Comparison of ENCODE assay signal across 8 mouse cellular contexts in the genomic region with DNA sequence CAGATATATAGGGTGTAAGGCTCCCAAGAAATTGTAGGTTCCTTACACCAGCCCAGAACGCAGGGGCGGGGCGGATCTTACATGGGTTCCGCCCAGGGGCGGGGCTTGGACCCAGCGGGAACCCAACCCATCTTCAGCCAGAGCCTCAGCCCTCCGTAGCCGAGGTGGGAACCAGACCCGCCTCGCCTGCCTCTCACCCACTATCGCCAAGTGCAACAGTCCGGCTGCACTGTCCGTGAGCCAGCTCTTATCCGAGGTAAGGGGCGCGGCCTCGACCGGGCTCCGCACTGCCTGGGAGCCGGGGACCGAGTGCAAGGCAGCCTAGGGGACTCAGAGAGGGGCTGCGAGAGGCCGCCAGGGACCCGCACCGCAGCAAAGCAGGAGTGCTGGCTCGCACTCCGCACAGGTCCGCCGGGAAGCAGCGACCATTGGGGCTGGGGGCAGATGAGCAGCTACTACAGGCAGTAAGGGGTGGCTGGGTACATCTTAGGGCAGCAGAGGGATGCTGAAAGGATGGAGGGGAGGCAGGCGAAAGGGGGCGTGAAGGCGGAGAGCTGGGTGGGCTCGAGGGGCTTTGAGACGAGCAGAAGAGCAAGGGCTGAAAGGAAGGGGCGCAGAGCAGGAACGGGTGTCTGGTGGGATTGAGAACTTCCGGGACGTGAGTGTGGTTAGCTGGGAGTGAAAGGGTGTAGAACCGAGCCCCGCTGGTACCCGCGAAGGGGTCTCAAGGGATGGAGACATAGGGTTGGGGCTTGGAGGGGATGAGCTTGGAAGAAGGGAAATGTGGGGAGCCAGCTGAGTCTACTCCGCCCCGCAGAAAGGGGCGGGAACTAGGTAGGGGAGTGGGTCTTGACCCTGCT. TPM values are rescaled to one million over a fixed set of nuclear protein-coding genes. Genes with fewer than 3 reads are reported as not detected.
DNase-seq lines count a peak whose midpoint lies in the region; ATAC-seq and TF ChIP-seq lines count a peak whose summit lies in the region.

A gene (plus strand): TSS at position 101 of the 860 bp plus-strand sequence.

- TF ChIP-seq CTCF in bone marrow macrophage, adult 2 months (IDR thresholded peaks at IDR 0.05; ENCODE audit: low read depth, low read length): no peak

- ATAC-seq in embryonic facial prominence, embryonic 13.5 days (ENCODE audit: insufficient number of reproducible peaks, insufficient read depth, low FRiP score, low TSS enrichment, low read depth): peak; percentile 72
- peak; percentile 89 for ATAC-seq in heart, embryonic 11.5 days (replicated peaks; ENCODE audit: insufficient number of reproducible peaks, low FRiP score, low TSS enrichment)
- ATAC-seq in kidney, embryonic 14.5 days (ENCODE audit: low FRiP score, low TSS enrichment): peak; percentile 96
- ATAC-seq in limb, embryonic 15.5 days (ENCODE audit: insufficient number of reproducible peaks, low FRiP score, low TSS enrichment, low read depth): peak; percentile 71
- peak; percentile 92 for ATAC-seq in midbrain, embryonic 16.5 days

- peaks cover 7% of the 10 kb centered on the region; the same call in 1 of the 2 replicates for H3K27me3 ChIP-seq in embryonic facial prominence, embryonic 13.5 days
- H3K27me3 ChIP-seq in heart, embryonic 11.5 days (ENCODE audit: control insufficient read depth, insufficient read depth, low read length): peaks cover 11% of the 10 kb centered on the region
- no peaks in the 10 kb centered on the region for H3K27me3 ChIP-seq in kidney, embryonic 14.5 days (ENCODE audit: control insufficient read depth, insufficient read depth, low read length)
- H3K27me3 ChIP-seq in limb, embryonic 15.5 days: 0 out of 2 replicates have a peak, but pooled peaks cover 4% of the 10 kb centered on the region
- no peaks in the 10 kb centered on the region for H3K27me3 ChIP-seq in midbrain, embryonic 16.5 days (ENCODE audit: control insufficient read depth, insufficient read depth, low read depth, low read length)

- peak; percentile 83 for DNase-seq in 3134 (ENCODE audit: extremely low read depth, insufficient read length, low spot score)
- peak; percentile 43 to 54 for DNase-seq in spleen, postnatal 36 days (ENCODE audit: low spot score in 2 of 2)

- no peaks in the 10 kb centered on the region for H3K36me3 ChIP-seq in embryonic facial prominence, embryonic 13.5 days
- H3K36me3 ChIP-seq in heart, embryonic 11.5 days (ENCODE audit: control insufficient read depth, insufficient read depth, low read length): no peaks in the 10 kb centered on the region
- no peaks in the 10 kb centered on the region for H3K36me3 ChIP-seq in kidney, embryonic 14.5 days (ENCODE audit: control insufficient read depth, insufficient read depth, low read length)
- no peaks in the 10 kb centered on the region for H3K36me3 ChIP-seq in limb, embryonic 15.5 days
- no peaks in the 10 kb centered on the region for H3K36me3 ChIP-seq in midbrain, embryonic 16.5 days (ENCODE audit: control insufficient read depth, insufficient read depth, low read length)

- peak within 1 kb of the TSS; percentile 76 for H3K9ac ChIP-seq in embryonic facial prominence, embryonic 13.5 days
- peak within 1 kb of the TSS; percentile 56 for H3K9ac ChIP-seq in heart, embryonic 11.5 days (ENCODE audit: low read depth, low read length)
- peak within 1 kb of the TSS; percentile 67 for H3K9ac ChIP-seq in kidney, embryonic 14.5 days (ENCODE audit: low read depth, low read length)
- H3K9ac ChIP-seq in limb, embryonic 15.5 days: peak within 1 kb of the TSS; percentile 48; the same call in 1 of the 2 replicates
- H3K9ac ChIP-seq in midbrain, embryonic 16.5 days (ENCODE audit: low read depth, low read length): peak within 1 kb of the TSS; percentile 88

- TF ChIP-seq POLR2A in bone marrow macrophage, adult 2 months (IDR thresholded peaks at IDR 0.05; ENCODE audit: borderline replicate concordance, low read depth, low read length): no peak

- WGBS in embryonic facial prominence, embryonic 13.5 days: under 1% methylated on average over 46 of the region's 46 CpGs
- WGBS in heart, embryonic 11.5 days (ENCODE audit: insufficient replicate concordance): under 1% methylated on average over 46 of the region's 46 CpGs
- under 1% methylated on average over 46 of the region's 46 CpGs for WGBS in kidney, embryonic 14.5 days
- under 1% methylated on average over 46 of the region's 46 CpGs for WGBS in limb, embryonic 15.5 days
- under 1% methylated on average over 46 of the region's 46 CpGs for WGBS in midbrain, embryonic 16.5 days

- no peak within 1 kb of the TSS for H3K27ac ChIP-seq in bone marrow macrophage, adult 2 months (ENCODE audit: insufficient read depth, low read depth, low read length)
- no peak within 1 kb of the TSS for H3K27ac ChIP-seq in embryonic facial prominence, embryonic 13.5 days
- H3K27ac ChIP-seq in heart, embryonic 11.5 days (ENCODE audit: low read depth, low read length): no peak within 1 kb of the TSS
- no peak within 1 kb of the TSS for H3K27ac ChIP-seq in kidney, embryonic 14.5 days (ENCODE audit: low read depth, low read length)
- H3K27ac ChIP-seq in limb, embryonic 15.5 days: no peak within 1 kb of the TSS
- H3K27ac ChIP-seq in midbrain, embryonic 16.5 days (ENCODE audit: low read length): peak within 1 kb of the TSS; percentile 79

- peak within 1 kb of the TSS; percentile 66 for H3K4me3 ChIP-seq in bone marrow macrophage, adult 2 months (ENCODE audit: insufficient read depth, low read length)
- H3K4me3 ChIP-seq in embryonic facial prominence, embryonic 13.5 days: peak within 1 kb of the TSS; percentile 66
- H3K4me3 ChIP-seq in heart, embryonic 11.5 days (ENCODE audit: low read depth, low read length): peak within 1 kb of the TSS; percentile 60
- peak within 1 kb of the TSS; percentile 58 for H3K4me3 ChIP-seq in kidney, embryonic 14.5 days (ENCODE audit: low read length)
- peak within 1 kb of the TSS; percentile 58 for H3K4me3 ChIP-seq in limb, embryonic 15.5 days
- peak within 1 kb of the TSS; percentile 75 for H3K4me3 ChIP-seq in midbrain, embryonic 16.5 days (ENCODE audit: low read depth, low read length)

- peak within 1 kb of the TSS; percentile 100 for H3K4me2 ChIP-seq in embryonic facial prominence, embryonic 13.5 days
- H3K4me2 ChIP-seq in heart, embryonic 11.5 days: peak within 1 kb of the TSS; percentile 97
- peak within 1 kb of the TSS; percentile 97 for H3K4me2 ChIP-seq in kidney, embryonic 14.5 days (replicated peaks; ENCODE audit: low read depth, low read length)
- H3K4me2 ChIP-seq in limb, embryonic 15.5 days: peak within 1 kb of the TSS; percentile 99
- peak within 1 kb of the TSS; percentile 77 for H3K4me2 ChIP-seq in midbrain, embryonic 16.5 days (ENCODE audit: low read length)

- peaks cover 3% of the 10 kb centered on the region for H3K4me1 ChIP-seq in bone marrow macrophage, adult 2 months (ENCODE audit: control insufficient read depth, insufficient read depth, low read length)
- 0 out of 2 replicates have a peak, but pooled peaks cover 4% of the 10 kb centered on the region for H3K4me1 ChIP-seq in embryonic facial prominence, embryonic 13.5 days
- no peaks in the 10 kb centered on the region; the same call in 1 of the 2 replicates for H3K4me1 ChIP-seq in heart, embryonic 11.5 days (ENCODE audit: control insufficient read depth, insufficient read depth, low read length)
- no peaks in the 10 kb centered on the region for H3K4me1 ChIP-seq in kidney, embryonic 14.5 days (ENCODE audit: control insufficient read depth, insufficient read depth, low read length)
- H3K4me1 ChIP-seq in limb, embryonic 15.5 days: peaks cover 12% of the 10 kb centered on the region
- H3K4me1 ChIP-seq in midbrain, embryonic 16.5 days (ENCODE audit: control insufficient read depth, insufficient read depth, low read length): peaks cover 11% of the 10 kb centered on the region

- H3K9me3 ChIP-seq in embryonic facial prominence, embryonic 13.5 days: no peaks in the 10 kb centered on the region
- no peaks in the 10 kb centered on the region for H3K9me3 ChIP-seq in heart, embryonic 11.5 days (replicated peaks; ENCODE audit: control insufficient read depth, low read length)
- no peaks in the 10 kb centered on the region for H3K9me3 ChIP-seq in kidney, embryonic 14.5 days (ENCODE audit: control insufficient read depth, low read length)
- H3K9me3 ChIP-seq in limb, embryonic 15.5 days: no peaks in the 10 kb centered on the region
- no peaks in the 10 kb centered on the region for H3K9me3 ChIP-seq in midbrain, embryonic 16.5 days (replicated peaks; ENCODE audit: control insufficient read depth, low read length, poor library complexity, severe bottlenecking)

RNA-seq across cellular contexts. Expression of the gene that starts here (rescaled TPM):
- polyA plus RNA-seq in bone marrow macrophage, adult 2 months (2012; ENCODE audit: insufficient read depth, insufficient read length, missing spikeins): not detected in 2 replicates
- 19.9 and 22.3 TPM in 2 replicates for polyA plus RNA-seq in embryonic facial prominence, embryonic 13.5 days (2015; fragmentation: Nextera tagmentation; extraction: Ambion mirVana)
- polyA plus RNA-seq in heart, embryonic 11.5 days (2014; fragmentation: Nextera tagmentation; extraction: Ambion mirVana): 11.1 and 13.3 TPM in 2 replicates
- 16.0 and 16.6 TPM in 2 replicates for polyA plus RNA-seq in kidney, embryonic 14.5 days (2014; fragmentation: Nextera tagmentation; extraction: Ambion mirVana)
- 10.5 and 12.3 TPM in 2 replicates for polyA plus RNA-seq in limb, embryonic 15.5 days (2015; fragmentation: Nextera tagmentation; extraction: Ambion mirVana)
- polyA plus RNA-seq in midbrain, embryonic 16.5 days (2015; fragmentation: Nextera tagmentation; extraction: Ambion mirVana): 155 and 204 TPM in 2 replicates
